Mouse (Mus musculus) C2C12 (cell line): Measurements from ENCODE around the gene Myh9. TPM values are rescaled to one million over a fixed set of nuclear protein-coding genes. Genes with fewer than 3 reads are reported as not detected.
A peak's percentile ranks its signal among the peaks of the same experiment; 100 is the strongest.

Experiments used
- H3K27me3 ChIP-seq: one replicate; pipeline ENCODE4 v1.6.1; 2011; ENCODE audit not compliant: control insufficient read depth, insufficient read depth, insufficient read length
- H3K36me3 ChIP-seq: one replicate; pipeline ENCODE4 v1.6.1; 2011; ENCODE audit not compliant: control insufficient read depth, insufficient read depth
- H3K4me3 ChIP-seq: one replicate; pipeline ENCODE4 v1.5.1; 2011; ENCODE audit warnings: mild to moderate bottlenecking, control low read depth; ENCODE audit not compliant: poor library complexity, insufficient read depth, severe bottlenecking
- H3K79me2 ChIP-seq: one replicate; pipeline ENCODE4 v1.6.1; 2011; ENCODE audit not compliant: control insufficient read depth, insufficient read depth
- H3K79me3 ChIP-seq: one replicate; pipeline ENCODE4 v1.6.1; 2011; ENCODE audit warnings: low read depth, control low read depth
- H3ac ChIP-seq: one replicate; pipeline ENCODE3; 2011; ENCODE audit warnings: low read depth; ENCODE audit not compliant: control insufficient read depth, insufficient read length
- CEBPB ChIP-seq: IDR thresholded peaks from one replicate; pipeline ENCODE4 v1.6.1; 2011; ENCODE audit warnings: low read depth, mild to moderate bottlenecking, control low read depth, moderate library complexity
- CTCF ChIP-seq: IDR thresholded peaks from one replicate; pipeline ENCODE4 v1.5.1; 2011; ENCODE audit not compliant: control insufficient read depth, insufficient read depth, insufficient read length
- FOSL1 ChIP-seq: IDR thresholded peaks from one replicate; pipeline ENCODE4 v1.8.0; 2011; ENCODE audit warnings: mild to moderate bottlenecking, low read length; ENCODE audit not compliant: poor library complexity, insufficient read depth, severe bottlenecking
- MAX ChIP-seq: IDR thresholded peaks from one replicate; pipeline ENCODE4 v1.6.1; 2011; ENCODE audit warnings: mild to moderate bottlenecking, control low read depth
- MYOD1 ChIP-seq: IDR thresholded peaks from one replicate; pipeline ENCODE4 v1.6.1; 2011; ENCODE audit warnings: low read depth; ENCODE audit not compliant: control insufficient read depth, insufficient read length
- MYOG ChIP-seq: IDR thresholded peaks from one replicate; pipeline ENCODE4 v1.6.1; 2011; ENCODE audit not compliant: control insufficient read depth, insufficient read length; ENCODE audit errors: extremely low read depth
- USF1 ChIP-seq: IDR thresholded peaks from one replicate; pipeline ENCODE4 v1.6.1; 2011; ENCODE audit warnings: low read depth, mild to moderate bottlenecking, control low read depth, moderate library complexity
- polyA plus RNA-seq: library from polyadenylated mRNA; unstranded; fragments of >200 nt; fragmentation: generic; extraction: Trizol; gene quantifications from one replicate; pipeline ENCODE4 v1.2.1, GENCODE M21; 2012; ENCODE audit warnings: missing spikeins

Myh9 gene
- polyA plus RNA-seq, 1 experiment, result 580 TPM

DNA sequence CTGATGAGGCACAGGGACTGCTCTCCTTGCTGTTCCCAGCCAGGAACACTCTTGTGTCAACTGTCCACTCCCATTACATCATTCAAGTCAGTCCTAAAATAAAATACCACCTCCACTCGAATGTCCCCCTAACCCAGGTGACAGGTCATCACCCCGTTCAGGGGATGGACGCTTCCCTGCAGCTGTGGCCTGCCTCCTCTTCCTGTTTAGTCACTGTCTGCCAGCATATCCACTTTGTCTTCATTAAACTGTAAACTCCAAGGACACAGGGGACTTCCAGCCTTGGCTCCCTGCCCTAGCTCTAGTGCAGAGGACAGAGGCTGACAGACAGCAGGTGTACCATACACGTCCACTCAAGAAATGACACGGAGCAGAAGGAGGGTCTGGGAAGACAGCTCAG, 14.6 kb upstream of the Myh9 start:
- H3K4me3 ChIP-seq, result no peak overlapping the region
- no peaks in the 10 kb centered on the region for H3K79me3 ChIP-seq
- H3ac ChIP-seq, result no peak overlapping the region
- H3K27me3 ChIP-seq, result no peaks in the 10 kb centered on the region
- no peaks in the 10 kb centered on the region for H3K79me2 ChIP-seq
- H3K36me3 ChIP-seq, result no peaks in the 10 kb centered on the region
- TF ChIP-seq FOSL1 (no peak), CEBPB (no peak), MYOG (no peak), MAX (no peak), MYOD1 (no peak), CTCF (no peak), USF1 (no peak)

DNA sequence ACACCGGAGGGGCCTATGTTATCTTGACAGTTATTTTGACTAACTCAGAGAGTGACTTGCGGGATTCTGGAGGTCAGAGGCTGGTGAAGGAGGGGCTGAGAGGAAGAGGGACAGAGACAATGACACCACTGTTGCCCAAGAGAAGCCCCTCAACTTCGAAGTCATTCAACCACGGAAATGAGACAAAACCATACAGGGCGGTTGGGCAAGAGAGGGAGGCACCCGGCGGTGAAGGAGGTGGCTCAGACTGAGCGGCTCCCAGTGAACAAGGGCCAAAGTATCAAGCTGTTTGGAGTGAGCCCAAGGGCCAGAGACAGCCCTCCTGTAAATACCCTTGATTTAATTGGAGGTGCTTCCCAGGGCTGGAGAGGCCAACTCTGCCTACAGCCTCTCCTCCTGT, 13.3 kb upstream of the Myh9 start:
- no peak for TF ChIP-seq FOSL1
- TF ChIP-seq USF1, result no peak
- TF ChIP-seq CEBPB, result peak; percentile 23
- no peak for TF ChIP-seq CTCF
- no peak for TF ChIP-seq MYOD1
- Histone ChIP-seq H3K27me3 (no peaks in the 10 kb centered on the region), H3ac (no peak overlapping the region), H3K4me3 (no peak overlapping the region), H3K36me3 (no peaks in the 10 kb centered on the region), H3K79me3 (no peaks in the 10 kb centered on the region), H3K79me2 (no peaks in the 10 kb centered on the region)

DNA sequence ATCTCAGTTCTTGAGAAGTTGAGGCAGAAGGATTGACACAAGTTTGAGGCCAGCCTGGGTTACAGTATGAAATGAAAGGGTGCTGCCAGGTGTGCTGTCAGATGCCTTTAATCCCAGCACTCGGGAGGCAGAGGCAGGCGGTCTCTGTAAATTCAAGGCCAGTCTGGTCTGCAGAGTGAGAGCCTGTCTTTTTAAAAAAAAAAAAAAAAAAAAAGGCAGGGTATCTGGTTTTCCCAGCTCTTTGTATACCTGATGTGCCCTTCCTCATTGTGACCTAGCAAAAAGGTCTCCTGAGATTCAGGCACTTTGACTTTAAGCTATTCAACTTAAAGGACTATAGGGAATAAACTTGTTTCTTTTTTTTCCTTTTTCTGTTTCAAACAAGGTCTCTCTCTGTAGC, 10.0 kb upstream of the Myh9 start:
- Histone ChIP-seq H3ac (no peak overlapping the region), H3K79me2 (no peaks in the 10 kb centered on the region), H3K27me3 (no peaks in the 10 kb centered on the region), H3K4me3 (no peak overlapping the region), H3K79me3 (no peaks in the 10 kb centered on the region), H3K36me3 (no peaks in the 10 kb centered on the region)
- TF ChIP-seq FOSL1, result no peak
- TF ChIP-seq MYOG, result no peak
- no peak for TF ChIP-seq CEBPB
- no peak for TF ChIP-seq CTCF
- TF ChIP-seq USF1, result no peak
- no peak for TF ChIP-seq MAX
- TF ChIP-seq MYOD1, result no peak

DNA sequence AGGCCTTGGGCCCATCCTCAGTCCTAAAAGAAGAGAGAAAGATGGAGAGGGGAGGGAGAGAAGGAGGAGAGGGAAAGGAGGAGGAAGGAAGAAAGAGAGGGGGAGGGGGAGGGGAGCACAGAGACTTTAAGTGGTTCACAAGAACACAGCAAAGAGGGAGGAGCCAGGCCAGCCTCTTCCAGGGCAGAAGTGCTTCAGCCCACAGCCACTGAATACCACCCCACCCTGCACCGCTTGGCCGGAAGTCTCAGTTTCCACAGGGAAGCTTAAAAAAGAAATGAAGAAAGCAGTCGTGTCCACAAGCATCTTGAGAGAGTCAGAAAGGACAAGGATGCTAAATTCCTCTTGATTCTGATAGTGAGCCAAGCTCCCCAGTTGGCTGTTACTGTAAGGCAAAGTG, 9.2 kb upstream of the Myh9 start:
- Histone ChIP-seq H3K79me2 (no peaks in the 10 kb centered on the region), H3K27me3 (no peaks in the 10 kb centered on the region), H3ac (no peak overlapping the region), H3K79me3 (no peaks in the 10 kb centered on the region), H3K4me3 (no peak overlapping the region), H3K36me3 (no peaks in the 10 kb centered on the region)
- TF ChIP-seq FOSL1 (no peak), USF1 (no peak), MYOD1 (no peak), CEBPB (no peak), MAX (no peak), MYOG (no peak), CTCF (no peak)

DNA sequence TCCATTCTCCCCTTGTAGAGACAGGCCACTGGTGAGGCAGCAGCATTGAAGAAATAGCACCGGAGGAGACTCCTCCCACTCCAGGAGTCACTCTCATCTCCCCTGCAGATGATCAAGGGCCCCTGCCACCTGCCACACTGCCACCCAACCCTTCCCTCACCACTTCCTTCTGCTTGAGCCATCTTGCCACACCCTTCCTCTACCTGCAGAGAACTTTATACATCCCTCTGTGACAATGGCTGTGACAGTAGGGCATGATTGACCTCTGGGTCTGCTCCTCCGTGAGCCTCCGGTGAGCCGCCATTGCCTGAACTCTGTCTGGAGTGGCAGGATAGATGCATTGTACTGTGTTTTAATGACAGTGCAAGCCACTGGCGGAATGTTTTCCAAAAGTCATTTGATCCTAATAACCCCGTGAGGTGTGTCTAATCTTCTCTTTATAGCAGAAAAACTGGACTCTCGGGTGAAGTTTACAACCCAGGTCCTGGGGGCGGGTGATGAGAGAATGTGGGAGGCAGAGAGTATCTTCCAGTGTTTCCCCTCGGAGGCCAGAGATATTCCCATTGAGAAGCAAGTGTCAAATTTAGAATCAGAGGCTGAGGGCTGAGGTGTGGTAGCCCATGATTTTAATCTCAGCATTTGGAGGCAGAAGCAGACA, 7.7 kb upstream of the Myh9 start:
- no peak for TF ChIP-seq FOSL1
- no peak for TF ChIP-seq CEBPB
- TF ChIP-seq MYOD1, result no peak
- TF ChIP-seq MAX, result no peak
- no peak overlapping the region for H3K4me3 ChIP-seq

DNA sequence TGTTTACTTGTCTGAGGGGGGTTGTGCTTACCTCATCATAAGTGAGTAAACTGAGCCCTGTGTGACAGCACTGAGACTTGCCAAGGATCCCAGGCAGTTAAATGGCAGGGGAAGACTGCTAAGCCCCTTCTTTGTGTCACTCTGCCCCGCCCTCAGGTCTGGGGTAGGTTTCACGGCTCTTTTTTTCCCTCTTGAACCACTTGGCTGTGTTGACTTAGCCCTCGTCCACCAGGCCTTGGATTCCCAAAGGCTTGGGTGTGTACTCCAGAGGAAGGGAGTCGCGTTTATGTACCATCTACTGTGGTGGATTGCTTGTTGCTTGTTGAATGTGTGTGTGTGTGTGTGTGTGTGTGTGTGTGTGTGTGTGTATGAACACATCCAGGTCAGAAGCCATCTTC, 7.1 kb upstream of the Myh9 start:
- Histone ChIP-seq H3K36me3 (no peaks in the 10 kb centered on the region), H3K27me3 (no peaks in the 10 kb centered on the region), H3K79me2 (no peaks in the 10 kb centered on the region), H3K4me3 (no peak overlapping the region), H3K79me3 (no peaks in the 10 kb centered on the region), H3ac (no peak overlapping the region)
- TF ChIP-seq MYOD1 (no peak), MYOG (no peak), FOSL1 (no peak), USF1 (no peak)

More for the DNA sequence above, 7.7 kb upstream of the Myh9 start:
- no peaks in the 10 kb centered on the region for H3K79me2 ChIP-seq
- no peaks in the 10 kb centered on the region for H3K79me3 ChIP-seq
- no peaks in the 10 kb centered on the region for H3K36me3 ChIP-seq
- no peak overlapping the region for H3ac ChIP-seq
- no peaks in the 10 kb centered on the region for H3K27me3 ChIP-seq
